Mouse (Mus musculus): Measurements from ENCODE around the gene Vps29.

The Vps29 gene

GRCm38 (mm10) chr5:122399871-122400270, 45.7 kb downstream of the Vps29 start:
- no peak for DNase-seq (ENCODE audit: low spot score)

- DNase-seq (ENCODE audit: low spot score), result no peak
Measured at GRCm38 (mm10) chr5:122400628-122401302, 46.6 kb downstream of the Vps29 start.

GRCm38 (mm10) chr5:122401303-122401640, 47.1 kb downstream of the Vps29 start:
- peak; percentile 37 for DNase-seq (ENCODE audit: low spot score)

- no peak for DNase-seq (ENCODE audit: low spot score)
Measured at GRCm38 (mm10) chr5:122402160-122402559, 48.0 kb downstream of the Vps29 start.

- DNase-seq (ENCODE audit: low spot score), result no peak
Measured at GRCm38 (mm10) chr5:122402772-122403171, 48.6 kb downstream of the Vps29 start.

GRCm38 (mm10) chr5:122403362-122403761, 49.2 kb downstream of the Vps29 start:
- no peak for DNase-seq (ENCODE audit: low spot score)

- no peak for DNase-seq (ENCODE audit: low spot score)
Measured at GRCm38 (mm10) chr5:122405537-122405936, 51.4 kb downstream of the Vps29 start.

GRCm38 (mm10) chr5:122409692-122410645, 55.8 kb downstream of the Vps29 start:
- no peak for DNase-seq (ENCODE audit: low spot score)

GRCm38 (mm10) chr5:122411892-122412291, 57.7 kb downstream of the Vps29 start:
- no peak for DNase-seq (ENCODE audit: low spot score)

- no peak for DNase-seq (ENCODE audit: low spot score)
Measured at GRCm38 (mm10) chr5:122412826-122413225, 58.7 kb downstream of the Vps29 start.

- no peak for DNase-seq (ENCODE audit: low spot score)
Measured at GRCm38 (mm10) chr5:122414351-122414750, 60.2 kb downstream of the Vps29 start.

All from yolk sac, embryonic 10.5 days (tissue).